Mouse (Mus musculus): ENCODE measurements around the gene Ggps1. TPM values are rescaled to one million over a fixed set of nuclear protein-coding genes. Genes with fewer than 3 reads are reported as not detected.

The Ggps1 gene
- 7.8 and 16.8 TPM in 2 replicates for polyA plus RNA-seq (2012; rRNA removed; ENCODE audit: low replicate concordance)

DNA sequence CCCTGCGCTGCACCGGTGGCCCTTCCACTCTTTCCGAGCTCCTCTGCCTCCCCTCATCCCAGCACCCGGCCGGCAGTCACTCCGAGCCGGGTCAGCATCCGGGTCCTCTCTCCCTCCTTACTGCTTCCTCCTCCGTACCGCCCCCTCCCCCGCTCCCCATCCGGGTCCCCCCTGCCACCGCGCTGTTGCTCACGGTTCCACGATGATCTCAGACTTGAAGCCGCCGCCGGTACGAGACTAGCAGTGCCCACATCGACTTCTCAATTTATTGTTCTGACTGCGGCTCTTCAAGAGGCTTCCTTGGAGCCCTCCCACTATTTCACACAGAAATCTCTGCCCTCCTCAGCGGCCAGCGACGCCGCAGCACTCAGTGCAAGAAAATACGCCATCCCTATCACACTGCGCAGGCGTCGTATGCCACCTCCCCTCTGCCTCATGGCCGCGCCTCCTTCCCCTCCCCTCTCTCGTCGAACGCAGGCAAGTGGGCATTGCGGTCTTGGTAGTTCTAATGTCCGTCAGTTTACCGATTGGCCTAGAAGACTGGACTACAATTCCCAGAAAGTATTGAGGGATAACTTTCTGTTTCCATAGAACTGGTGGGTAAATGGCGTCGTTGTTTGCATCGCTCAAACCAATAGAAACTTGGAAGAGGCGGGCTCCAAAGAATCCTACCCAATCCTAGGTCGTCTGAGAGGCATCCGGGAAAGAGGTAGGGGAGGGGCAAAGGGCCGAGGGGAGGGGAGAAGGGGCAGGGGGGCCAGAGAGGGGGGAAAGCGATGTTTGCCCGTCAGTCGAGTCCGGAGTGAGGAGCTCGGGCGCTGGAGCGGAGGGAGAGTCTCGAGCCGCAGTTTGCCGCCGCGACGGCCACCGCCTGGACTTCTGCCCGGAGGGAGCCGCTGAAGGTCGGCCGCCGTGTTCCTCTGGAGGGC, at the start of gene Ggps1, which contains the start of gene Arid4b:
Gene Ggps1, minus strand, starts transcription at position 476 of the 929 bp plus-strand sequence.
Gene Arid4b, plus strand, starts transcription at position 220 of the 929 bp plus-strand sequence.

GRCm38 (mm10) chr13:14039292-14039965, 23.9 kb downstream of the Ggps1 start, which contains the start of gene Tbce:
TSS of gene Tbce (minus strand) at chr13:14039638.

Other genes with a start within 250 kb of the Ggps1 start
- 23.4 and 57.6 TPM in 2 replicates for gene B3galnt2, start 109.0 kb downstream of the Ggps1 start, polyA plus RNA-seq (2012; rRNA removed; ENCODE audit: low replicate concordance)
- gene Tbce, start 23.9 kb downstream of the Ggps1 start, polyA plus RNA-seq (2012; rRNA removed; ENCODE audit: low replicate concordance) = 12.9 and 32.0 TPM in 2 replicates
- 5.0 and 5.8 TPM in 2 replicates for gene Arid4b, start 256 bp downstream of the Ggps1 start, polyA plus RNA-seq (2012; rRNA removed; ENCODE audit: low replicate concordance)

Measured in mammary gland, adult 2 months (tissue).